Mouse (Mus musculus): ENCODE results near the gene Unc119. TPM values are rescaled to one million over a fixed set of nuclear protein-coding genes. Genes with fewer than 3 reads are reported as not detected.

The Unc119 gene
- total and polyA plus RNA-seq, 2 experiments, result 5.5 to 12.7 TPM

DNA sequence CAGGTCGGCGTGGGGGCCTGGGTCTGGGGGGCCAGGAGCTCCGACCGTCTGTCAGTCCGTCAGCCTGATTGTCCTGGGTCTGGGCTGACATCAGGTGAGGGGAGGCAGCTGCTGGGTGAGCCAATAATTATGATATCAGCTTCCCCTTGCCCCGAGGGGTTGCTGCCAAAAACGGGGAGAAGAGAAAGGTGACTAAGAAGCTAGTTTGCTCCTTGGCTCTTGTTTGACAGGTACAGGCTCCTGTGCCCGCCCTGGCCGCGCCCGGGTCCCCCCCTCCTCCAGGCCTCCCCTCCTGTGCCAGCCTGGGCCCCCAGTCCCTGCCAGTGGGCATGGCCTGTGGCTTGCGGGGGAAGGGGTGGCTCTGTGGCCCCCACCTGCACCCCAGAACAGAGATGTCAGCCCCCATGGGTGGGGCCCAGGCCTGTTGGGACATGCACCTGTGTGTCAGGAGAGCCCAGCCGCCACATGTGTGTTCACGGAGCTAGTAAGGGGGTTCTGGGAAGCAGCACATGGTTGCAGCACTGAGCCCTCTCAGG, 43.3 kb downstream of the Unc119 start, which contains the start of gene Foxn1:
Gene Foxn1 (minus strand): TSS at position 51 of the 536 bp plus-strand sequence.
- Histone ChIP-seq H3K27me3 (ENCODE audit: control insufficient read depth, insufficient read depth, low read length) (no peaks in the 10 kb centered on the region), H3K4me3 (ENCODE audit: insufficient read depth, low read depth, low read length) (no peak within 1 kb of the TSS), H3K4me1 (ENCODE audit: control insufficient read depth, insufficient read depth, low read length) (no peaks in the 10 kb centered on the region), H3K79me2 (ENCODE audit: control insufficient read depth, insufficient read depth, low read length) (no peaks in the 10 kb centered on the region), H3K9ac (ENCODE audit: low read depth, low read length) (no peak within 1 kb of the TSS), H3K27ac (replicated peaks; ENCODE audit: insufficient read depth, low read depth, low read length) (no peak within 1 kb of the TSS), H3K36me3 (ENCODE audit: control insufficient read depth, insufficient read depth, low read length) (no peaks in the 10 kb centered on the region)
- TF ChIP-seq POLR2A (IDR thresholded peaks at IDR 0.05; ENCODE audit: extremely low read depth, insufficient read depth, low read length) (no peak), CTCF (IDR thresholded peaks at IDR 0.05; ENCODE audit: low read depth, low read length) (no peak)
- no peak for DNase-seq (ENCODE audit: extremely low read depth, low read depth, low spot score)
- WGBS, result 84% methylated on average over 14 of the region's 14 CpGs

DNA sequence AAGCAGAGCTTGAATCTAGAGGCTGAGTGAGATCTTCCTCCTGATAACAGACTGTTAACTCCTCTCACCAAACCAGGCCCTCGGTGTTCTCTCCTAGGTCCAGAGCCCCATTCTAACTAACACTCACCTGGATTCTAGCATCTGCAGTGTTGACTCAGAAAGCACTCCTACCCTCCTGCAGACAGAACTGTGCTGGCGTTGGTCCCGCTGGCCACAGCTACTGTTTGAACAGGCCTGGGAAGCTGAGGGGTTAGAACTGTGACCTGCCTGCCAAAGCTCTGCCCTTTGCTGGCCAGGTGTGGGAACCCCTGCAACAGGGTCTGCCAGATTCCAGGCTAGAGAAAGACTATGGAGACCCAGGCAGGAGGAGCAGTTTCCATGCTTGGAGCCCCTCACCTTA, 49.4 kb downstream of the Unc119 start:
- H3K36me3 ChIP-seq (ENCODE audit: control insufficient read depth, insufficient read depth, low read length), result no peaks in the 10 kb centered on the region
- H3K79me2 ChIP-seq (ENCODE audit: control insufficient read depth, insufficient read depth, low read length), result no peaks in the 10 kb centered on the region
- no peak for TF ChIP-seq POLR2A (IDR thresholded peaks at IDR 0.05; ENCODE audit: extremely low read depth, insufficient read depth, low read length)
- no peak for TF ChIP-seq CTCF (IDR thresholded peaks at IDR 0.05; ENCODE audit: low read depth, low read length)
- WGBS, result 23% methylated on average over 3 of the region's 3 CpGs
- H3K4me3 ChIP-seq (ENCODE audit: insufficient read depth, low read depth, low read length), result no peak overlapping the region
- no peak overlapping the region for H3K27ac ChIP-seq (replicated peaks; ENCODE audit: insufficient read depth, low read depth, low read length)
- peaks cover 3% of the 10 kb centered on the region; the same call in 1 of the 2 replicates for H3K4me1 ChIP-seq (ENCODE audit: control insufficient read depth, insufficient read depth, low read length)
- peak; percentile 77 for DNase-seq (ENCODE audit: extremely low read depth, low read depth, low spot score)
- H3K27me3 ChIP-seq (ENCODE audit: control insufficient read depth, insufficient read depth, low read length), result no peaks in the 10 kb centered on the region
- H3K9ac ChIP-seq (ENCODE audit: low read depth, low read length), result no peak overlapping the region

DNA sequence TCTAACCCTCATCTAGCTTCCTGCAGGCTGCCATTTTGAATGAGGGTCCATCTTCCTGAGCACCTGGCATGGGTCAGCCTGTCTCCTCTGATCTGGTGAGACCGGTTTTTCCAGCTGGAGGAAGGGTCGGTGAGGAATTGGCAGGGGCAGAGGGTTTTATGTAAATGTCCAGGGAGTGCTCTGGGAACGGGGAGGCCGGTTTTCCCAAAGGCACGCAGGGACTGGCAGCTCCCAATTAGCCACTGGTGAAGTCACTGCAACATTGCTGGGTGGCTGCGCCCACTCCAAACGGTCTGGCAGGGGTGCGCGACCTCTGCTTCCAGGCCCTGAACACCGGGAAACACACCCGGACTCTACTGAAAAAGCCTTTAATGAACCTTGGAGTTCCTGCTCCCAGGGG, 53.7 kb downstream of the Unc119 start:
- TF ChIP-seq CTCF (IDR thresholded peaks at IDR 0.05; ENCODE audit: low read depth, low read length), result no peak
- TF ChIP-seq POLR2A (IDR thresholded peaks at IDR 0.05; ENCODE audit: extremely low read depth, insufficient read depth, low read length), result no peak
- Histone ChIP-seq H3K79me2 (ENCODE audit: control insufficient read depth, insufficient read depth, low read length) (no peaks in the 10 kb centered on the region), H3K36me3 (ENCODE audit: control insufficient read depth, insufficient read depth, low read length) (no peaks in the 10 kb centered on the region), H3K4me1 (ENCODE audit: control insufficient read depth, insufficient read depth, low read length) (peaks cover 13% of the 10 kb centered on the region), H3K27me3 (ENCODE audit: control insufficient read depth, insufficient read depth, low read length) (no peaks in the 10 kb centered on the region), H3K4me3 (ENCODE audit: insufficient read depth, low read depth, low read length) (no peak overlapping the region), H3K9ac (ENCODE audit: low read depth, low read length) (no peak overlapping the region), H3K27ac (replicated peaks; ENCODE audit: insufficient read depth, low read depth, low read length) (no peak overlapping the region)
- 85% methylated on average over 11 of the region's 11 CpGs for WGBS
- no peak for DNase-seq (ENCODE audit: extremely low read depth, low read depth, low spot score)

DNA sequence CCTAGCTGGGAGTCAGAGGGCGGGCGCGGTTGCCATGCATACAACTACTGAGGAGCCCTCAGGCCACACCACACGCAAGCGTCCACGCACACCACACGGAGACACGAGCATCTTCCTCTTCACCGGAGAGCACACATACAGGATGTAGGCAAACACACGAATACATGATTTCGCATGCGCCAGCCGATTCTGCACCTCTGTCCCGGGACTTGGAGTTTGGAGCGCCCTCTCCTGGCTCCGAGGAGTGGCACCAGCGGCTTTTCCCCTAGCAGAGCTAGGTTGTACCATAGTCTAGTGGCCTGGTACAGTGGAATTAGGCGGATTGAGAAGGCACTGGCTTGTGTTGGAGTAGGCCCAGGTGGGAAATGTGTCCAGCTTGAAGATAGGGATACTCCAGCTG, 54.1 kb downstream of the Unc119 start:
- H3K27ac ChIP-seq (replicated peaks; ENCODE audit: insufficient read depth, low read depth, low read length), result no peak overlapping the region
- H3K79me2 ChIP-seq (ENCODE audit: control insufficient read depth, insufficient read depth, low read length), result no peaks in the 10 kb centered on the region
- H3K36me3 ChIP-seq (ENCODE audit: control insufficient read depth, insufficient read depth, low read length), result no peaks in the 10 kb centered on the region
- H3K4me3 ChIP-seq (ENCODE audit: insufficient read depth, low read depth, low read length), result no peak overlapping the region
- no peak for DNase-seq (ENCODE audit: extremely low read depth, low read depth, low spot score)
- peak; percentile 83 for TF ChIP-seq CTCF (IDR thresholded peaks at IDR 0.05; ENCODE audit: low read depth, low read length)
- TF ChIP-seq POLR2A (IDR thresholded peaks at IDR 0.05; ENCODE audit: extremely low read depth, insufficient read depth, low read length), result no peak
- no peak overlapping the region for H3K9ac ChIP-seq (ENCODE audit: low read depth, low read length)
- H3K27me3 ChIP-seq (ENCODE audit: control insufficient read depth, insufficient read depth, low read length), result no peaks in the 10 kb centered on the region
- WGBS, result 37% methylated on average over 18 of the region's 18 CpGs
- H3K4me1 ChIP-seq (ENCODE audit: control insufficient read depth, insufficient read depth, low read length), result peaks cover 13% of the 10 kb centered on the region

DNA sequence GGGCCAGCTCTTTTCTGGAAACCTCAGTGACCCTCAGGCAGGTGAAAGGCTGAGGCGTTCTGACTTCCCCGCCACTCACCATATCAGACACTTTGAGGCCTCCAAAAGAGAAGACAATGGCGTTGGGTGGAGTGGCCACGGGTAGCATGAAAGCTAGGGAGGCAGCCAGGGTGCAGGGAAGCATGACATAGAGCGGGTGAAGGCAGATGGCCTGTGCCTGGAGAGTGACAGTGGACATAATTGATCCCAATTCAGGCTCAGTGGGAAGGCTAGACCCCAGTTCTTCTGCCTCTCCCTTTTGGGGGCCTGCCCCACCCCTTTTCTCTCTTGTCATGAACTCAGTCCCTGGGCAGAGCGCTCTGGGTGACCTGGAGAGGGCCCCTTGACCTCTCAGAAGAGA, 54.9 kb downstream of the Unc119 start:
- H3K9ac ChIP-seq (ENCODE audit: low read depth, low read length), result no peak overlapping the region
- TF ChIP-seq POLR2A (IDR thresholded peaks at IDR 0.05; ENCODE audit: extremely low read depth, insufficient read depth, low read length) (no peak), CTCF (IDR thresholded peaks at IDR 0.05; ENCODE audit: low read depth, low read length) (no peak)
- H3K36me3 ChIP-seq (ENCODE audit: control insufficient read depth, insufficient read depth, low read length), result no peaks in the 10 kb centered on the region
- no peak overlapping the region for H3K4me3 ChIP-seq (ENCODE audit: insufficient read depth, low read depth, low read length)
- H3K27ac ChIP-seq (replicated peaks; ENCODE audit: insufficient read depth, low read depth, low read length), result no peak overlapping the region
- H3K79me2 ChIP-seq (ENCODE audit: control insufficient read depth, insufficient read depth, low read length), result no peaks in the 10 kb centered on the region
- H3K27me3 ChIP-seq (ENCODE audit: control insufficient read depth, insufficient read depth, low read length), result no peaks in the 10 kb centered on the region
- no peak for DNase-seq (ENCODE audit: extremely low read depth, low read depth, low spot score)
- 96% methylated on average over 6 of the region's 6 CpGs for WGBS
- peaks cover 10% of the 10 kb centered on the region for H3K4me1 ChIP-seq (ENCODE audit: control insufficient read depth, insufficient read depth, low read length)

Other genes with a start within 250 kb of the Unc119 start
- gene Fam222b, start 248.8 kb upstream of the Unc119 start, total RNA-seq (2014; rRNA removed), result 2.5 and 3.4 TPM in 2 replicates
- 12.5 and 13.6 TPM in 2 replicates for gene Fam222b, start 248.8 kb upstream of the Unc119 start, polyA plus RNA-seq (2012; rRNA removed)
- 8.8 and 11.1 TPM in 2 replicates for gene Traf4, start 177.9 kb upstream of the Unc119 start, total RNA-seq (2014; rRNA removed)
- 69.0 and 73.5 TPM in 2 replicates for gene Traf4, start 177.9 kb upstream of the Unc119 start, polyA plus RNA-seq (2012; rRNA removed)
- gene Nek8, start 166.8 kb upstream of the Unc119 start, total RNA-seq (2014; rRNA removed), result 4.1 and 5.2 TPM in 2 replicates
- gene Nek8, start 166.8 kb upstream of the Unc119 start, polyA plus RNA-seq (2012; rRNA removed), result 5.2 and 7.2 TPM in 2 replicates
- gene Tlcd1, start 166.8 kb upstream of the Unc119 start, total RNA-seq (2014; rRNA removed), result 44.8 and 50.7 TPM in 2 replicates
- gene Tlcd1, start 166.8 kb upstream of the Unc119 start, polyA plus RNA-seq (2012; rRNA removed), result 46.6 and 61.5 TPM in 2 replicates
- 318 and 352 TPM in 2 replicates for gene Rpl23a, start 159.9 kb upstream of the Unc119 start, total RNA-seq (2014; rRNA removed)
- gene Rpl23a, start 159.9 kb upstream of the Unc119 start, polyA plus RNA-seq (2012; rRNA removed), result 88.5 and 110 TPM in 2 replicates
- gene Rab34, start 155.1 kb upstream of the Unc119 start, total RNA-seq (2014; rRNA removed), result 2.6 and 2.8 TPM in 2 replicates
- gene Rab34, start 155.1 kb upstream of the Unc119 start, polyA plus RNA-seq (2012; rRNA removed), result 5.2 and 5.3 TPM in 2 replicates
- 0.55 and 0.60 TPM in 2 replicates for gene Proca1, start 150.1 kb upstream of the Unc119 start, total RNA-seq (2014; rRNA removed)
- gene Proca1, start 150.1 kb upstream of the Unc119 start, polyA plus RNA-seq (2012; rRNA removed), result 0.24 and 0.35 TPM in 2 replicates
- gene Sdf2, start 97.7 kb upstream of the Unc119 start, total RNA-seq (2014; rRNA removed), result 45.5 and 48.1 TPM in 2 replicates
- gene Sdf2, start 97.7 kb upstream of the Unc119 start, polyA plus RNA-seq (2012; rRNA removed), result 63.9 and 70.1 TPM in 2 replicates
- gene Supt6, start 97.5 kb upstream of the Unc119 start, total RNA-seq (2014; rRNA removed), result 11.0 and 13.0 TPM in 2 replicates
- 8.0 and 8.9 TPM in 2 replicates for gene Supt6, start 97.5 kb upstream of the Unc119 start, polyA plus RNA-seq (2012; rRNA removed)
- gene 2610507B11Rik, start 81.7 kb upstream of the Unc119 start, total RNA-seq (2014; rRNA removed), result 66.7 and 68.6 TPM in 2 replicates
- gene 2610507B11Rik, start 81.7 kb upstream of the Unc119 start, polyA plus RNA-seq (2012; rRNA removed), result 42.5 and 43.6 TPM in 2 replicates
- gene BC030499, start 52.6 kb upstream of the Unc119 start, total RNA-seq (2014; rRNA removed), result 0.18 and 0.27 TPM in 2 replicates
- 0.11 and 0.13 TPM in 2 replicates for gene BC030499, start 52.6 kb upstream of the Unc119 start, polyA plus RNA-seq (2012; rRNA removed)
- gene Spag5, start 42.0 kb upstream of the Unc119 start, total RNA-seq (2014; rRNA removed), result 0.54 and 0.83 TPM in 2 replicates
- 0.15 and 0.19 TPM in 2 replicates for gene Spag5, start 42.0 kb upstream of the Unc119 start, polyA plus RNA-seq (2012; rRNA removed)
- 15.8 and 16.9 TPM in 2 replicates for gene Aldoc, start 20.5 kb upstream of the Unc119 start, total RNA-seq (2014; rRNA removed)
- gene Aldoc, start 20.5 kb upstream of the Unc119 start, polyA plus RNA-seq (2012; rRNA removed), result 8.8 and 19.1 TPM in 2 replicates
- gene Pigs, start 15.1 kb upstream of the Unc119 start, total RNA-seq (2014; rRNA removed), result 6.6 and 8.6 TPM in 2 replicates
- gene Pigs, start 15.1 kb upstream of the Unc119 start, polyA plus RNA-seq (2012; rRNA removed), result 34.9 and 35.5 TPM in 2 replicates
- gene Foxn1, start 43.1 kb downstream of the Unc119 start, total RNA-seq (2014; rRNA removed), result not detected in 2 replicates
- not detected in 2 replicates for gene Foxn1, start 43.1 kb downstream of the Unc119 start, polyA plus RNA-seq (2012; rRNA removed)
- 0.65 and 1.9 TPM in 2 replicates for gene Slc13a2, start 78.7 kb downstream of the Unc119 start, total RNA-seq (2014; rRNA removed)
- gene Slc13a2, start 78.7 kb downstream of the Unc119 start, polyA plus RNA-seq (2012; rRNA removed), result 4.7 and 5.6 TPM in 2 replicates
- gene Slc46a1, start 122.2 kb downstream of the Unc119 start, total RNA-seq (2014; rRNA removed), result 36.2 and 38.0 TPM in 2 replicates
- 133 and 146 TPM in 2 replicates for gene Slc46a1, start 122.2 kb downstream of the Unc119 start, polyA plus RNA-seq (2012; rRNA removed)
- 0.09 and 0.34 TPM in 2 replicates for gene Sarm1, start 154.3 kb downstream of the Unc119 start, total RNA-seq (2014; rRNA removed)
- 0.21 and 0.24 TPM in 2 replicates for gene Sarm1, start 154.3 kb downstream of the Unc119 start, polyA plus RNA-seq (2012; rRNA removed)
- gene Vtn, start 155.6 kb downstream of the Unc119 start, total RNA-seq (2014; rRNA removed), result 2,089 and 2,597 TPM in 2 replicates
- gene Vtn, start 155.6 kb downstream of the Unc119 start, polyA plus RNA-seq (2012; rRNA removed), result 3,152 and 3,193 TPM in 2 replicates
- 0.34 and 0.37 TPM in 2 replicates for gene Sebox, start 160.0 kb downstream of the Unc119 start, total RNA-seq (2014; rRNA removed)
- gene Sebox, start 160.0 kb downstream of the Unc119 start, polyA plus RNA-seq (2012; rRNA removed), result 0.36 and 0.91 TPM in 2 replicates
- 7.7 and 10.8 TPM in 2 replicates for gene Tmem199, start 168.7 kb downstream of the Unc119 start, total RNA-seq (2014; rRNA removed)
- gene Tmem199, start 168.7 kb downstream of the Unc119 start, polyA plus RNA-seq (2012; rRNA removed), result 5.9 and 6.1 TPM in 2 replicates
- gene Poldip2, start 168.7 kb downstream of the Unc119 start, total RNA-seq (2014; rRNA removed), result 63.5 and 67.5 TPM in 2 replicates
- gene Poldip2, start 168.7 kb downstream of the Unc119 start, polyA plus RNA-seq (2012; rRNA removed), result 77.6 and 80.9 TPM in 2 replicates
- 11.5 and 14.4 TPM in 2 replicates for gene Tnfaip1, start 192.8 kb downstream of the Unc119 start, total RNA-seq (2014; rRNA removed)
- 13.9 and 16.7 TPM in 2 replicates for gene Tnfaip1, start 192.8 kb downstream of the Unc119 start, polyA plus RNA-seq (2012; rRNA removed)
- 107 and 120 TPM in 2 replicates for gene Ift20, start 192.9 kb downstream of the Unc119 start, total RNA-seq (2014; rRNA removed)
- 80.7 and 84.2 TPM in 2 replicates for gene Ift20, start 192.9 kb downstream of the Unc119 start, polyA plus RNA-seq (2012; rRNA removed)
- gene Tmem97, start 207.3 kb downstream of the Unc119 start, total RNA-seq (2014; rRNA removed), result 102 and 123 TPM in 2 replicates
- 76.5 and 91.6 TPM in 2 replicates for gene Tmem97, start 207.3 kb downstream of the Unc119 start, polyA plus RNA-seq (2012; rRNA removed)

All from liver, adult 2 months (tissue).